Mouse (Mus musculus) myocyte (in vitro differentiated cells): ENCODE results near the gene Bzw2. TPM values are rescaled to one million over a fixed set of nuclear protein-coding genes. Genes with fewer than 3 reads are reported as not detected.

Experiments used
- H3K27me3 ChIP-seq: one replicate; pipeline ENCODE4 v1.6.1; 2011; ENCODE audit not compliant: control insufficient read depth, insufficient read depth, insufficient read length
- H3K36me3 ChIP-seq: one replicate; pipeline ENCODE4 v1.6.1; 2011; ENCODE audit not compliant: control insufficient read depth, insufficient read depth
- H3K4me2 ChIP-seq: one replicate; pipeline ENCODE4 v1.6.1; 2011; ENCODE audit warnings: low read depth, control low read depth
- H3K4me3 ChIP-seq: one replicate; pipeline ENCODE4 v1.5.1; 2011; ENCODE audit warnings: mild to moderate bottlenecking, control low read depth, moderate library complexity
- H3K79me2 ChIP-seq: one replicate; pipeline ENCODE4 v1.6.1; 2011; ENCODE audit not compliant: control insufficient read depth, insufficient read depth
- H3ac ChIP-seq: one replicate; pipeline ENCODE4 v1.6.1; 2011; ENCODE audit not compliant: control insufficient read depth, insufficient read length
- CEBPB ChIP-seq: IDR thresholded peaks from 2 replicates; pipeline ENCODE4 v1.6.1; 2011; ENCODE audit warnings: mild to moderate bottlenecking, moderate library complexity; ENCODE audit not compliant: poor library complexity, insufficient read depth, severe bottlenecking
- E2F4 ChIP-seq: IDR thresholded peaks from one replicate; pipeline ENCODE4 v1.6.1; 2011; ENCODE audit warnings: mild to moderate bottlenecking, control low read depth, moderate library complexity; ENCODE audit not compliant: insufficient read depth
- MAX ChIP-seq: IDR thresholded peaks from one replicate; pipeline ENCODE4 v1.6.1; 2011; ENCODE audit warnings: low read depth, mild to moderate bottlenecking, control low read depth
- MYOD1 ChIP-seq, 3 experiments: IDR thresholded peaks; one replicate each; pipeline ENCODE4 v1.6.1; 2011; ENCODE audit warnings: control low read depth in 2 of 3, low read depth in 2 of 3, mild to moderate bottlenecking in 2 of 3, moderate library complexity in 1 of 3; ENCODE audit not compliant: insufficient read length in 2 of 3, control insufficient read depth in 1 of 3
- MYOG ChIP-seq, 3 experiments: IDR thresholded peaks; one replicate each; pipeline ENCODE4 v1.6.1; 2011; ENCODE audit warnings: control low read depth in 2 of 3, low read depth in 2 of 3, mild to moderate bottlenecking in 2 of 3; ENCODE audit not compliant: insufficient read length in 2 of 3, control insufficient read depth in 1 of 3, insufficient read depth in 1 of 3
- POLR2A ChIP-seq: IDR thresholded peaks from one replicate; pipeline ENCODE4 v1.6.1; 2011; ENCODE audit warnings: low read depth, mild to moderate bottlenecking, control low read depth, moderate library complexity; ENCODE audit not compliant: insufficient read length
- POLR2AphosphoS2 ChIP-seq: IDR thresholded peaks from one replicate; pipeline ENCODE4 v1.6.1; 2011; ENCODE audit warnings: low read depth, control low read depth; ENCODE audit not compliant: insufficient read length
- REST ChIP-seq: IDR thresholded peaks from one replicate; pipeline ENCODE4 v1.6.1; 2011; ENCODE audit warnings: mild to moderate bottlenecking, control low read depth, moderate library complexity; ENCODE audit not compliant: insufficient read depth, insufficient read length
- SRF ChIP-seq: IDR thresholded peaks from one replicate; pipeline ENCODE4 v1.6.1; 2011; ENCODE audit warnings: low read depth; ENCODE audit not compliant: control insufficient read depth, insufficient read length
- TCF12 ChIP-seq: IDR thresholded peaks from one replicate; pipeline ENCODE4 v1.6.1; 2011; ENCODE audit warnings: mild to moderate bottlenecking, control low read depth; ENCODE audit not compliant: poor library complexity, insufficient read depth, severe bottlenecking
- TCF3 ChIP-seq: IDR thresholded peaks from one replicate; pipeline ENCODE4 v1.6.1; 2011; ENCODE audit warnings: low read depth, control low read depth; ENCODE audit not compliant: insufficient read length
- USF1 ChIP-seq: IDR thresholded peaks from one replicate; pipeline ENCODE4 v1.6.1; 2011; ENCODE audit warnings: low read depth, mild to moderate bottlenecking, control low read depth, moderate library complexity
- polyA plus RNA-seq: library from polyadenylated mRNA; unstranded; fragments of >200 nt; fragmentation: generic; extraction: Trizol; gene quantifications from one replicate; pipeline ENCODE4 v1.2.1, GENCODE M21; 2012; ENCODE audit warnings: missing spikeins

Bzw2 gene
- polyA plus RNA-seq, 1 experiment: 86.8 TPM

DNA sequence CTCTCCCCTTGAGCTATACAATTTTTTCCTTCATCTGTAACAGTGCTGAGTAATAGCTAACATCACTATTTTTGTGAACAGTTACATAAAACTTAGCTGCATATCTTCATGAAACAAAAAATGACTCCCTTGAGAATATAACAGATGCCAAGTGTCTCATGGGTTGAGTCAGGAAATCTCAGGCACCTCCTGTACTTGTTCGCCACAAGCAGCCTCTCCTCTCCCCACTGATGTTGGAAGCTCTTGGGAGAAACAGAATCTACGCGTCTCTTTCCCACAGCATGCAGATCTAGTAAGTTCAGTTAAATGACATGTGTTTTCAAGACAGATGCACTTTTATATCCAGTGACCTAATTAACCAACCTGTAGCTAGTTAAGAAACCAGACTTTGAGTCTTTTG, 45.8 kb downstream of the Bzw2 start:
- H3K36me3 ChIP-seq: peaks cover 81% of the 10 kb centered on the region
- H3K4me3 ChIP-seq: no peak overlapping the region
- no peaks in the 10 kb centered on the region for H3K27me3 ChIP-seq
- no peak overlapping the region for H3K4me2 ChIP-seq
- no peaks in the 10 kb centered on the region for H3K79me2 ChIP-seq
- TF ChIP-seq MYOG (IDR thresholded peaks at IDR 0.05; ENCODE audit: control insufficient read depth in 1 of 3, insufficient read depth in 1 of 3, insufficient read length in 2 of 3, low read depth in 2 of 3): no peak
- no peak for TF ChIP-seq MAX
- no peak for TF ChIP-seq TCF12
- TF ChIP-seq USF1: no peak
- TF ChIP-seq POLR2A: no peak
- no peak for TF ChIP-seq CEBPB
- no peak for TF ChIP-seq SRF
- no peak for TF ChIP-seq MYOD1 (IDR thresholded peaks at IDR 0.05; ENCODE audit: control insufficient read depth in 1 of 3, insufficient read length in 2 of 3, low read depth in 2 of 3)
- no peak for TF ChIP-seq TCF3
- no peak for TF ChIP-seq POLR2AphosphoS2
- TF ChIP-seq E2F4: no peak
- no peak for TF ChIP-seq REST
- H3ac ChIP-seq: no peak overlapping the region

DNA sequence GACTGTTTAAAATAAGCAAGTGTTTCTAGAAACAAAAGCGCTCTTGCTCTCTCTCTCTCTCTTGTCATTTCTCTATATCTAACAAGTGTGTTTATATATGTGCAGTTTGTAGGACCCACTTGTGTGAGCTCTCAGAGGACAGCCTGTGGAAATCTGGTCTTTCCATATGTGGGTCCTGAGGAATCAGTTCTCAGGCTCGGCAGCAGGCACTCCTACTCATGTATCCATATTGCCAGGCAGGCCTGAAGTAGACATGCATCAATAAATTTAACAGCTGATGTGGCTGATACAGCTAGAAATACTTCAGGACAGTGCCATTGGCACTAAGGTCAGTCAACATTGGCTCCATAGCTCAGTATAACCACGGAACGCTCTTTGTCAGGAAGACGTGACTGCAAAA, 46.8 kb downstream of the Bzw2 start:
- H3K36me3 ChIP-seq: peaks cover 76% of the 10 kb centered on the region
- no peaks in the 10 kb centered on the region for H3K27me3 ChIP-seq
- TF ChIP-seq USF1 (no peak), MAX (no peak), SRF (no peak), TCF3 (no peak), MYOG (IDR thresholded peaks at IDR 0.05; ENCODE audit: control insufficient read depth in 1 of 3, insufficient read depth in 1 of 3, insufficient read length in 2 of 3, low read depth in 2 of 3) (no peak), CEBPB (no peak), MYOD1 (IDR thresholded peaks at IDR 0.05; ENCODE audit: control insufficient read depth in 1 of 3, insufficient read length in 2 of 3, low read depth in 2 of 3) (no peak), E2F4 (no peak), REST (no peak), POLR2A (no peak), POLR2AphosphoS2 (no peak), TCF12 (no peak)
- H3ac ChIP-seq: no peak overlapping the region
- H3K4me2 ChIP-seq: no peak overlapping the region
- H3K4me3 ChIP-seq: no peak overlapping the region
- H3K79me2 ChIP-seq: no peaks in the 10 kb centered on the region

DNA sequence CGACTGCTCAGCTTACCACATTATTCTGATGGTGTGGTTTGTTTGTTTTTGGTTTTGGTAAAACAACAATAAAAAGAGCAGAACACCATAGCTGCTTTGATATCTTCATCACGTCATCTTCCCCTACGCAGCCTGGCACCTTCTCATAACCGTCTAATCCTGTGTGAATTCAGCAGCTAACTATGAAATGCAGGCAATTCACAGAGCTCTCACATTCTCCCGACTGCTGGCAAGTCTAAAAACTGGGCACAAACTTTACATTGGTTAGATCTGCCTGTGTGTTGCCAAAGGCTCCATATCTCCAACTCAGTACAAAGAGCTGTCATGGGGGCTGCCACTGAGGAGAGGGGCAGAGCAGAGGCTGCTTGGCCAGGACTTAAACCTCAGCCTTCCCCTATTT, 47.4 kb downstream of the Bzw2 start:
- Histone ChIP-seq H3K4me3 (no peak overlapping the region), H3K36me3 (peaks cover 73% of the 10 kb centered on the region), H3K27me3 (no peaks in the 10 kb centered on the region), H3K79me2 (no peaks in the 10 kb centered on the region), H3ac (no peak overlapping the region), H3K4me2 (no peak overlapping the region)
- no peak for TF ChIP-seq POLR2A
- TF ChIP-seq USF1: no peak
- no peak for TF ChIP-seq MYOD1 (IDR thresholded peaks at IDR 0.05; ENCODE audit: control insufficient read depth in 1 of 3, insufficient read length in 2 of 3, low read depth in 2 of 3)
- TF ChIP-seq CEBPB: no peak
- TF ChIP-seq TCF3: no peak
- TF ChIP-seq MYOG (IDR thresholded peaks at IDR 0.05; ENCODE audit: control insufficient read depth in 1 of 3, insufficient read depth in 1 of 3, insufficient read length in 2 of 3, low read depth in 2 of 3): no peak
- TF ChIP-seq REST: no peak
- no peak for TF ChIP-seq TCF12
- no peak for TF ChIP-seq SRF
- TF ChIP-seq POLR2AphosphoS2: no peak
- no peak for TF ChIP-seq E2F4
- TF ChIP-seq MAX: no peak

DNA sequence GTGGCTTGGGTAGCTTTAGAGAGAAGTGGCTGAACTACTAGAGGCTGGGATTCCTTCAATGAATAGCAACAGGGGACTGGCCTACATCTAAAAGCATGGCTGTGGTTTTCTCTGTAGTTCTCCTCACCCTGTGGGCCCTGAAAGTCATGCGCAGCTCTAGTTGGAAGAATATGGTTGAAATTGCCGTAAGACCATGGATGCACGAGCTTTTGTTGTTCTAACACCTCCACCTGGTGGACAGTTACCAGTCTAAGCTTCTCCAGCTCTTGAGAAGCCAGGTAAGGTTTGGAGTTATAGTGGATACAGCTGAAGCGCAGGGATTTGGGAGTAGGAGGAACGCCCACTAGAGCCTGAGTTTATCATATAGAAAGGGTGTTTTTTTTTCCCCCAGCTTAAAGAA, 49.4 kb downstream of the Bzw2 start:
- TF ChIP-seq CEBPB: no peak
- no peak for TF ChIP-seq SRF
- no peak for TF ChIP-seq MAX
- no peak for TF ChIP-seq TCF3
- no peak for TF ChIP-seq POLR2A
- no peak for TF ChIP-seq MYOD1 (IDR thresholded peaks at IDR 0.05; ENCODE audit: control insufficient read depth in 1 of 3, insufficient read length in 2 of 3, low read depth in 2 of 3)
- no peak for TF ChIP-seq E2F4
- TF ChIP-seq REST: no peak
- no peak for TF ChIP-seq TCF12
- no peak for TF ChIP-seq MYOG (IDR thresholded peaks at IDR 0.05; ENCODE audit: control insufficient read depth in 1 of 3, insufficient read depth in 1 of 3, insufficient read length in 2 of 3, low read depth in 2 of 3)
- TF ChIP-seq USF1: no peak
- no peak for TF ChIP-seq POLR2AphosphoS2
- Histone ChIP-seq H3K36me3 (peaks cover 56% of the 10 kb centered on the region), H3K4me3 (no peak overlapping the region), H3K4me2 (no peak overlapping the region), H3K27me3 (no peaks in the 10 kb centered on the region), H3ac (no peak overlapping the region), H3K79me2 (no peaks in the 10 kb centered on the region)
